Mouse (Mus musculus): ENCODE measurements around the gene Susd3. TPM values are rescaled to one million over a fixed set of nuclear protein-coding genes. Genes with fewer than 3 reads are reported as not detected.

Susd3 gene
- polyA plus RNA-seq, 1 experiment from 2014 or later, result 12.6 TPM

DNA sequence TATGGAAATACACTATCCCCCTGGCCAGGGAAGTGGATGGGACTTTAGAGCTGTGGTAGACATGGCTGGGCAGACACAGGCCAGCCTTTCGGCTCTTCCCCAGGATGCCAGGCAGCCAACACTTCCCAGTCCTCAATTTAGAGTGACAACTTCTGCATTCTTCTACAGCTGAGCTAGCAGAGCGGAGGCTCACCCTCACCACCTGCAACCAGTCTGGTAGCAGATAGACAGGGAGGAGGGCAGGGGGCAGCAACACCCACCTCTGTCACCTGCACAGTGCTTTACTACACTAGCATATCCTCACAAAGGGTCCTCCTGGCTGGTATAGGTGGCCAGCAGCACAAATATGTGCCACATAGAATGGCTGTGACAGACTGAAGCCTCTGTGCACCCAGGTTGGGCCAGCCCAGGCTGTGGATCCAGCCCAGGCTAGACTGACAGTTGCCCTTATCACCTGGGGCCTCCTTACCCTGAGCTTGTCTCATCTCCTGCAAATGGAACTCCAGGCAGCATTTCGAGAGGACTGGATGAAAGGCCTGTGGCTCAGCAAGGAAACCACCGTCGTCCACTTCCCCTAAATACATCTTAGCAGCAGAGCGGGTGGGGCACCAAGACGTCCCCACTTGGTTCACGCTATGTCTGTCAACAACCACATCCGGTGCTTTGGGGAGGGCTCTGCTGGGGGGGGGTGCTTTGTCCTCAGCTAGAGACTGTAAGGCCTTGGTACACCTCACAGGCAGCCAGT, 6.0 kb downstream of the Susd3 start:
- Histone ChIP-seq H3K36me3 (ENCODE audit: control insufficient read depth, insufficient read depth, low read length) (no peaks in the 10 kb centered on the region), H3K4me2 (replicated peaks; ENCODE audit: low read depth, low read length) (no peak overlapping the region), H3K9me3 (ENCODE audit: control insufficient read depth, low read length) (no peaks in the 10 kb centered on the region), H3K4me3 (ENCODE audit: low read length) (no peak overlapping the region), H3K9ac (ENCODE audit: low read depth, low read length) (no peak overlapping the region), H3K4me1 (ENCODE audit: control insufficient read depth, insufficient read depth, low read length) (peaks cover 2% of the 10 kb centered on the region; the same call in 1 of the 2 replicates), H3K27me3 (ENCODE audit: control insufficient read depth, insufficient read depth, low read length) (peaks cover 11% of the 10 kb centered on the region), H3K27ac (ENCODE audit: low read depth, low read length) (no peak overlapping the region)
- ATAC-seq (ENCODE audit: low FRiP score, low TSS enrichment), result no peak
- WGBS, result 60% methylated on average over 9 of the region's 9 CpGs

- H3K9ac ChIP-seq (ENCODE audit: low read depth, low read length), result no peak overlapping the region
- 96% methylated on average over 8 of the region's 8 CpGs for WGBS
Measured at GRCm38 (mm10) chr13:49238737-49239136, 9.8 kb downstream of the Susd3 start.

GRCm38 (mm10) chr13:49237617-49238016, 10.9 kb downstream of the Susd3 start:
- no peak for ATAC-seq (ENCODE audit: low FRiP score, low TSS enrichment)
- Histone ChIP-seq H3K4me3 (ENCODE audit: low read length) (no peak overlapping the region), H3K4me2 (replicated peaks; ENCODE audit: low read depth, low read length) (no peak overlapping the region), H3K36me3 (ENCODE audit: control insufficient read depth, insufficient read depth, low read length) (no peaks in the 10 kb centered on the region), H3K9me3 (ENCODE audit: control insufficient read depth, low read length) (no peaks in the 10 kb centered on the region; the same call in 1 of the 2 replicates), H3K4me1 (ENCODE audit: control insufficient read depth, insufficient read depth, low read length) (no peaks in the 10 kb centered on the region), H3K27me3 (ENCODE audit: control insufficient read depth, insufficient read depth, low read length) (no peaks in the 10 kb centered on the region), H3K9ac (ENCODE audit: low read depth, low read length) (no peak overlapping the region), H3K27ac (ENCODE audit: low read depth, low read length) (no peak overlapping the region)
- 87% methylated on average over 8 of the region's 8 CpGs for WGBS

More at GRCm38 (mm10) chr13:49238737-49239136, 9.8 kb downstream of the Susd3 start:
- H3K27ac ChIP-seq (ENCODE audit: low read depth, low read length), result no peak overlapping the region
- no peaks in the 10 kb centered on the region for H3K36me3 ChIP-seq (ENCODE audit: control insufficient read depth, insufficient read depth, low read length)
- no peak for ATAC-seq (ENCODE audit: low FRiP score, low TSS enrichment)
- no peaks in the 10 kb centered on the region for H3K4me1 ChIP-seq (ENCODE audit: control insufficient read depth, insufficient read depth, low read length)
- H3K27me3 ChIP-seq (ENCODE audit: control insufficient read depth, insufficient read depth, low read length), result no peaks in the 10 kb centered on the region
- H3K9me3 ChIP-seq (ENCODE audit: control insufficient read depth, low read length), result no peaks in the 10 kb centered on the region; the same call in 1 of the 2 replicates
- H3K4me2 ChIP-seq (replicated peaks; ENCODE audit: low read depth, low read length), result no peak overlapping the region
- no peak overlapping the region for H3K4me3 ChIP-seq (ENCODE audit: low read length)

DNA sequence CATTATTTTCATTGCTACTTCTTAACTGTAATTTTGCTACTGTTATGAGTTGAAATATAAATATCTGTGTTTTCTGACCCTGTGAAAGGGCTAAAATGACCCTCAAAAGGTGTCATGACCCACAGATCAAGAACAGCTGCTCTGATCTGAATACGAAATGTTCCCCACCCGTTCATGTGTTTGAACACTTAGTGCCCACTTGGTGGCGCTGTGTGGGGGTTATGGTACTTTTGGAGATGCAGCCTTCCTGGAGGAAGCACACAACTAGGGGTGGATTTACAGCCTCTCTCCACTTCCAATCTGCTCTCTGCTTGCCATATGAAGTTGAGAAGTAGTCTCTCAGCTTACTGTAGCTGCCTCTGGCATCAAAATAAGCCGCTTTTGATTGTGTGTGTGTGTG, 13.8 kb downstream of the Susd3 start:
- H3K27ac ChIP-seq (ENCODE audit: low read depth, low read length), result no peak overlapping the region
- no peak overlapping the region for H3K4me3 ChIP-seq (ENCODE audit: low read length)
- H3K9ac ChIP-seq (ENCODE audit: low read depth, low read length), result no peak overlapping the region
- 94% methylated on average over 4 of the region's 4 CpGs for WGBS
- no peaks in the 10 kb centered on the region for H3K4me1 ChIP-seq (ENCODE audit: control insufficient read depth, insufficient read depth, low read length)
- no peaks in the 10 kb centered on the region for H3K36me3 ChIP-seq (ENCODE audit: control insufficient read depth, insufficient read depth, low read length)
- H3K9me3 ChIP-seq (ENCODE audit: control insufficient read depth, low read length), result no peaks in the 10 kb centered on the region; the same call in 1 of the 2 replicates
- no peaks in the 10 kb centered on the region for H3K27me3 ChIP-seq (ENCODE audit: control insufficient read depth, insufficient read depth, low read length)
- no peak overlapping the region for H3K4me2 ChIP-seq (replicated peaks; ENCODE audit: low read depth, low read length)
- no peak for ATAC-seq (ENCODE audit: low FRiP score, low TSS enrichment)

DNA sequence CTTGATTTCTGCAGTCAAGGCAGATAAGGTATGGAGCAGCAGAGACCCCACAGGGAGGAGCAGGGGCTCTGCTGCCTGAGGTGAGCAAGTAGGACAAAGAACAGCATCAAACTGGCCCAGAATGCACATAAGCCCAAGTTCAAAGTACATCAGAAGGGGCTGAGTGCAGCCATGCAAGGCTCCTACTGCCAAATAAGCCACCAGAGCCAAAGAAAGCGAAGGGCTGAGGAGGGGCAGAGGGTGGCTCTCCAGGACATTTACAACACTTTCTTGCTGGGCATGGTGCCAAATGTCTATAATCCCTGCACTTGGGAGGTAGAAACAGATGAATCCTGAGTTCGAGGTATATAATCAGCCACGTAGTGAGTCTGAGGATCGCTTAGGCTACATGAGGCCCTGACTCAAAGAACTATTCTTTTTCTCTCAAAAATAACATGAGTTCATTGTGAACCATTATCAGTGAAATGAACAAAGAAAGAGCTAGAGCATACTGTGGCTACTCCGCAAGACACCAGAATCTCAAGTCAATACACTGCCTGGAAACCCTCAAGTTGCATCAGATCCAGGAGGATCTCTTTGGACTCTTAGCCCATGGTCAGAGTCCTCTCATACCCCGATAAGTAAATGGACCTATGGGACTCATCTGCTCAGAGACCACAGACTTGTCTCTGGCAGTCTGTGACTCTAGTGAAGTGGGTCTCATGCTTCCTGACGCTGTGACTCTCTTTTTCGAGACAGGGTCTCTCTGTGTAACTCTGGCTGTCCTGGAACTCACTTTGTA, 14.5 kb downstream of the Susd3 start:
- Histone ChIP-seq H3K36me3 (ENCODE audit: control insufficient read depth, insufficient read depth, low read length) (no peaks in the 10 kb centered on the region), H3K9ac (ENCODE audit: low read depth, low read length) (no peak overlapping the region), H3K4me3 (ENCODE audit: low read length) (no peak overlapping the region), H3K27ac (ENCODE audit: low read depth, low read length) (no peak overlapping the region), H3K27me3 (ENCODE audit: control insufficient read depth, insufficient read depth, low read length) (no peaks in the 10 kb centered on the region), H3K4me2 (replicated peaks; ENCODE audit: low read depth, low read length) (no peak overlapping the region), H3K9me3 (ENCODE audit: control insufficient read depth, low read length) (no peaks in the 10 kb centered on the region; the same call in 1 of the 2 replicates), H3K4me1 (ENCODE audit: control insufficient read depth, insufficient read depth, low read length) (no peaks in the 10 kb centered on the region)
- no peak for ATAC-seq (ENCODE audit: low FRiP score, low TSS enrichment)
- 93% methylated on average over 8 of the region's 8 CpGs for WGBS

DNA sequence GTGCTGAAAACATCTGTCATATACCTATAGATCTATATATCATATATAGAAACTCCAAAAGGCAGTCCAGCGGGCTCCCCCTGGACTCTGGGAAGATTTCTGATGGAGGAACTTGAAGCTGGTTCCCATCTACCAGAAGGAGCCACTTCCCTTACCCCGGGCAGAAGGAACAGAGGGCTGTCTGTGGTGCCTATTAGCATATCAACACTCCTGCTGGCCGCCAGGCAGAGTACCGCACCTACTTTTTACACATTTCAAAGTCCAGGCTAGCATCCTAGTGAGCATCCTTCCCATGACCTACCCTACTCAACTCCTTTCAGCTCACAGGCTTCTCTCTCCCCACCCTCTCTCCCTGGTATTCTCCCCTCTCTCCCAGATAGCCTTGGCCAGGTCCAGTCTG, 22.9 kb downstream of the Susd3 start:
- H3K36me3 ChIP-seq (ENCODE audit: control insufficient read depth, insufficient read depth, low read length), result no peaks in the 10 kb centered on the region
- no peaks in the 10 kb centered on the region for H3K4me1 ChIP-seq (ENCODE audit: control insufficient read depth, insufficient read depth, low read length)
- H3K27me3 ChIP-seq (ENCODE audit: control insufficient read depth, insufficient read depth, low read length), result no peaks in the 10 kb centered on the region
- no peak overlapping the region for H3K27ac ChIP-seq (ENCODE audit: low read depth, low read length)
- H3K9ac ChIP-seq (ENCODE audit: low read depth, low read length), result no peak overlapping the region
- no peak for ATAC-seq (ENCODE audit: low FRiP score, low TSS enrichment)
- WGBS, result 47% methylated on average over 4 of the region's 4 CpGs
- no peaks in the 10 kb centered on the region for H3K9me3 ChIP-seq (ENCODE audit: control insufficient read depth, low read length)
- no peak overlapping the region for H3K4me2 ChIP-seq (replicated peaks; ENCODE audit: low read depth, low read length)
- no peak overlapping the region for H3K4me3 ChIP-seq (ENCODE audit: low read length)

- Histone ChIP-seq H3K4me2 (replicated peaks; ENCODE audit: low read depth, low read length) (no peak overlapping the region), H3K27ac (ENCODE audit: low read depth, low read length) (no peak overlapping the region), H3K9ac (ENCODE audit: low read depth, low read length) (no peak overlapping the region), H3K4me1 (ENCODE audit: control insufficient read depth, insufficient read depth, low read length) (no peaks in the 10 kb centered on the region), H3K4me3 (ENCODE audit: low read length) (no peak overlapping the region), H3K9me3 (ENCODE audit: control insufficient read depth, low read length) (no peaks in the 10 kb centered on the region), H3K36me3 (ENCODE audit: control insufficient read depth, insufficient read depth, low read length) (no peaks in the 10 kb centered on the region), H3K27me3 (ENCODE audit: control insufficient read depth, insufficient read depth, low read length) (no peaks in the 10 kb centered on the region)
- 63% methylated on average over 3 of the region's 3 CpGs for WGBS
- no peak for ATAC-seq (ENCODE audit: low FRiP score, low TSS enrichment)
Measured at GRCm38 (mm10) chr13:49225159-49225558, 23.3 kb downstream of the Susd3 start.

- H3K4me3 ChIP-seq (ENCODE audit: low read length), result no peak overlapping the region
- H3K36me3 ChIP-seq (ENCODE audit: control insufficient read depth, insufficient read depth, low read length), result no peaks in the 10 kb centered on the region
- H3K27ac ChIP-seq (ENCODE audit: low read depth, low read length), result no peak overlapping the region
- 37% methylated on average over 6 of the region's 6 CpGs for WGBS
- no peak overlapping the region for H3K9ac ChIP-seq (ENCODE audit: low read depth, low read length)
- no peak overlapping the region for H3K4me2 ChIP-seq (replicated peaks; ENCODE audit: low read depth, low read length)
- H3K4me1 ChIP-seq (ENCODE audit: control insufficient read depth, insufficient read depth, low read length), result no peaks in the 10 kb centered on the region
- no peaks in the 10 kb centered on the region for H3K9me3 ChIP-seq (ENCODE audit: control insufficient read depth, low read length)
- no peak for ATAC-seq (ENCODE audit: low FRiP score, low TSS enrichment)
- H3K27me3 ChIP-seq (ENCODE audit: control insufficient read depth, insufficient read depth, low read length), result no peaks in the 10 kb centered on the region
Measured at GRCm38 (mm10) chr13:49224729-49225128, 23.8 kb downstream of the Susd3 start.

GRCm38 (mm10) chr13:49224314-49224713, 24.2 kb downstream of the Susd3 start:
- H3K4me2 ChIP-seq (replicated peaks; ENCODE audit: low read depth, low read length), result no peak overlapping the region
- H3K27me3 ChIP-seq (ENCODE audit: control insufficient read depth, insufficient read depth, low read length), result no peaks in the 10 kb centered on the region
- no peak overlapping the region for H3K27ac ChIP-seq (ENCODE audit: low read depth, low read length)
- 13% methylated on average over 10 of the region's 10 CpGs for whole genome bisulfite sequencing
- no peak overlapping the region for H3K9ac ChIP-seq (ENCODE audit: low read depth, low read length)
- H3K9me3 ChIP-seq (ENCODE audit: control insufficient read depth, low read length), result no peaks in the 10 kb centered on the region
- H3K4me1 ChIP-seq (ENCODE audit: control insufficient read depth, insufficient read depth, low read length), result no peaks in the 10 kb centered on the region
- no peak for ATAC-seq (ENCODE audit: low FRiP score, low TSS enrichment)
- no peaks in the 10 kb centered on the region for H3K36me3 ChIP-seq (ENCODE audit: control insufficient read depth, insufficient read depth, low read length)
- no peak overlapping the region for H3K4me3 ChIP-seq (ENCODE audit: low read length)

Measured in kidney, embryonic 14.5 days (tissue).